Mouse (Mus musculus): ENCODE data around the gene Gata1. TPM values are rescaled to one million over a fixed set of nuclear protein-coding genes. Genes with fewer than 3 reads are reported as not detected.

Gata1 gene
- total and polyA plus RNA-seq, 3 experiments: 0.21 to 0.43 (median 0.23) TPM

DNA sequence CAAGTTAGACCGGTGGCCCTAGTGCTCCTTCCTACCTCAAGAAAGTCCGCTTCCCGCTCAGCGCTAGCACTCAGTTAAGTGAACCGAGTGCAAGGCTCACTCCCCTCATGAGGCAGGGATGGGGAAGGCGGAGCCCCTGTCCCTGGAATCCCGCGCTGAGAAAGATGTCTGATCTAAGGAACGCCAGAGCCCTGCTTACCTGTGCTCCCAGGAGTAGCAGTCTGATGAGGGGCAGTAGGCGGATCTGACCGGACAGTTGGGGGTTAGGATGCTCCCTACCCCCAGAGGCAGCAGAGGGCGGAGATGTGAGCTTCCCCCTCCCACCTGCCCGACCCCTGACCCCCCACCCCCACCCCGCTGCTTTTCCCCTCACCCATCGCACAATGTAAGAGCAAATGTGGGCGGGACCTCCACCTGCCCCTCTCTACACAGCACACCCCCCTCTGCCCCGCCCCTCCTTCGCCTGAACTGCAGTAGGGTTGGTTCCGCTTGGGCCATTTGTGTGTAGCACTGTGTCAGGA, 49.5 kb downstream of the Gata1 start, which contains the start of gene Eras:
Gene Eras (minus strand): TSS at position 338 of the 521 bp plus-strand sequence.
- H3K36me3 ChIP-seq (replicated peaks in 1 of 2; ENCODE audit: control insufficient read depth in 1 of 2, insufficient read depth in 1 of 2, low read length in 1 of 2): peaks cover 14 to 38% of the 10 kb centered on the region in 2 experiments
- H3K79me2 ChIP-seq (replicated peaks; ENCODE audit: control insufficient read depth, extremely low read depth, insufficient read depth, poor library complexity, severe bottlenecking): no peaks in the 10 kb centered on the region
- no peak within 1 kb of the TSS for H3K4me3 ChIP-seq (replicated peaks in 1 of 3; ENCODE audit: low read depth in 2 of 3, low read length in 2 of 3, poor library complexity in 1 of 3)
- H3K4me2 ChIP-seq (ENCODE audit: insufficient read depth, low read depth, poor library complexity, severe bottlenecking): no peak within 1 kb of the TSS
- H3K9ac ChIP-seq (ENCODE audit: insufficient read depth, low read depth): no peak within 1 kb of the TSS
- H3K27ac ChIP-seq (ENCODE audit: insufficient read depth, low read depth): no peak within 1 kb of the TSS
- no peak for DNase-seq (ENCODE audit: extremely low read depth)
- no peaks in the 10 kb centered on the region for H3K4me1 ChIP-seq (ENCODE audit: control insufficient read depth in 1 of 2, insufficient read depth in 2 of 2)
- in situ Hi-C loops (cut with MboI; ENCODE audit: low pct_ligation_motif_present, low pct_unique_long_range_greater_than_20kb, low sequenced_read_pairs) (no loop called here), dilution Hi-C loops (cut with MboI; ENCODE audit: extremely low pct_ligation_motif_present, extremely low pct_unique_long_range_greater_than_20kb, low sequenced_read_pairs) (no loop called here)
- TF ChIP-seq ZC3H11A (IDR thresholded peaks at IDR 0.05; ENCODE audit: low read depth, low read length) (no peak), HCFC1 (IDR thresholded peaks at IDR 0.05; ENCODE audit: low read depth, low read length) (no peak), PAX5 (IDR thresholded peaks at IDR 0.05; ENCODE audit: low read length) (no peak), ZNF384 (IDR thresholded peaks at IDR 0.05; ENCODE audit: low read depth, low read length) (no peak), NELFE (IDR thresholded peaks at IDR 0.05; ENCODE audit: low read depth, low read length) (no peak), ZMIZ1 (IDR thresholded peaks at IDR 0.05; ENCODE audit: low read depth, low read length) (no peak), SMC3 (IDR thresholded peaks at IDR 0.05; ENCODE audit: low read depth, low read length) (no peak)
- no peaks in the 10 kb centered on the region for H3K27me3 ChIP-seq (replicated peaks)
- no peaks in the 10 kb centered on the region for H3K9me3 ChIP-seq (replicated peaks; ENCODE audit: low read length)

DNA sequence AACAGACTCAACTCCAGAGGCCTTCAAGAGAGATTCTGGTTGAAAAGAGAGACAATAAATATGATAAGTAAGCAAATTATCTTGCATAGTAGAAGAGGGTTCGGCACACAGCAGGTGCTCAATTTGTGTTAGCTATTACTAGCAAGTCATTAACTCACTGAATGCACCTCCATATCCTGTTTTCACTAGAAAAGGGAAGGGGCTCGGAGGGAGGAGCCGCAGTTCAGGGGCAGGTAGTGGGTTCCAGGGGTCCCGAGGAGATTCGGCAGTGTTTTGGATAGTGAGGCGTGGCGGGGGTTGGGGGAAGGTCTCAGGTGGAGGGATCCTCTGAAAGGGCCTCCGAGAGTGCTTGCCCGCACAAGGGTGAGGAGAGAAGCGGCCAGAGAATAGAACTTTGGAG, 50.8 kb downstream of the Gata1 start:
- H3K27ac ChIP-seq (ENCODE audit: insufficient read depth, low read depth): no peak overlapping the region
- peaks cover 13 to 28% of the 10 kb centered on the region in 2 experiments for H3K36me3 ChIP-seq (replicated peaks in 1 of 2; ENCODE audit: control insufficient read depth in 1 of 2, insufficient read depth in 1 of 2, low read length in 1 of 2)
- H3K9me3 ChIP-seq (replicated peaks; ENCODE audit: low read length): no peaks in the 10 kb centered on the region
- in situ Hi-C loops (cut with MboI; ENCODE audit: low pct_ligation_motif_present, low pct_unique_long_range_greater_than_20kb, low sequenced_read_pairs) (no loop called here), dilution Hi-C loops (cut with MboI; ENCODE audit: extremely low pct_ligation_motif_present, extremely low pct_unique_long_range_greater_than_20kb, low sequenced_read_pairs) (no loop called here)
- no peak overlapping the region for H3K4me2 ChIP-seq (ENCODE audit: insufficient read depth, low read depth, poor library complexity, severe bottlenecking)
- H3K79me2 ChIP-seq (replicated peaks; ENCODE audit: control insufficient read depth, extremely low read depth, insufficient read depth, poor library complexity, severe bottlenecking): no peaks in the 10 kb centered on the region
- no peaks in the 10 kb centered on the region for H3K27me3 ChIP-seq (replicated peaks)
- no peak overlapping the region for H3K4me3 ChIP-seq (replicated peaks in 1 of 3; ENCODE audit: low read depth in 2 of 3, low read length in 2 of 3, poor library complexity in 1 of 3)
- H3K4me1 ChIP-seq (ENCODE audit: control insufficient read depth in 1 of 2, insufficient read depth in 2 of 2): peaks cover 0 to 2% of the 10 kb centered on the region in 2 experiments; a peak in 1 of 4 replicates
- no peak for DNase-seq (ENCODE audit: extremely low read depth)
- no peak for TF ChIP-seq ELF1 (IDR thresholded peaks at IDR 0.05; ENCODE audit: low read depth, low read length)
- TF ChIP-seq RCOR1 (conservative IDR thresholded peaks at IDR 0.05; ENCODE audit: low read depth, low read length): no peak
- no peak for TF ChIP-seq HCFC1 (IDR thresholded peaks at IDR 0.05; ENCODE audit: low read depth, low read length)
- TF ChIP-seq CTCF (conservative IDR thresholded peaks at IDR 0.05 in 1 of 2, IDR thresholded peaks at IDR 0.05 in 1 of 2; ENCODE audit: low read depth in 2 of 2, low read length in 2 of 2): no peak
- TF ChIP-seq UBTF (IDR thresholded peaks at IDR 0.05; ENCODE audit: low read depth, low read length): no peak
- TF ChIP-seq SMC3 (IDR thresholded peaks at IDR 0.05; ENCODE audit: low read depth, low read length): no peak
- no peak for TF ChIP-seq MEF2A (IDR thresholded peaks at IDR 0.05; ENCODE audit: borderline replicate concordance, low read depth, low read length)
- TF ChIP-seq SIN3A (IDR thresholded peaks at IDR 0.05; ENCODE audit: low read length): no peak
- no peak overlapping the region for H3K9ac ChIP-seq (ENCODE audit: insufficient read depth, low read depth)

DNA sequence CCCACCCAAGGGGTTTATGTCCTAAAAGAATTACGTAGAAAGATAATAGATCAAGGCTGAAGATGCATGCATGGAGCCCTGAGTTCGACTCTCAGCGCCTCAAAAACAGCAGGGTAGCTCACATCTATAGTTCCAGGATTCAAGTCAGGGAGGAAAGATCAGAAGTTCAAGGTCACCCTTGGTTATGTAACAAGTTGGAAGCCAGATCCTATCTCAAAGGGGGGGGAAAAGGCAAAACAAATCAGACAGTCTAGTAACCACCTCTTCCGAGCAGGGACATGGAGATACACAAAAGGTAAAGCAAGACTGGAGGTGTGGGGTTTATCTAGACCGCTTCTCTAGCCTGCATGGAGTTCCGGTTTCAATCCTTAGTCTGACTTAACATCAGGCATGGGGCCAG, 51.6 kb downstream of the Gata1 start:
- dilution Hi-C loops (cut with MboI; ENCODE audit: extremely low pct_ligation_motif_present, extremely low pct_unique_long_range_greater_than_20kb, low sequenced_read_pairs): no loop called here
- peaks cover 0 to 4% of the 10 kb centered on the region in 2 experiments; a peak in 1 of 4 replicates for H3K4me1 ChIP-seq (ENCODE audit: control insufficient read depth in 1 of 2, insufficient read depth in 2 of 2)
- peaks cover 7 to 19% of the 10 kb centered on the region in 2 experiments for H3K36me3 ChIP-seq (replicated peaks in 1 of 2; ENCODE audit: control insufficient read depth in 1 of 2, insufficient read depth in 1 of 2, low read length in 1 of 2)
- no peak overlapping the region for H3K27ac ChIP-seq (ENCODE audit: insufficient read depth, low read depth)
- no peak overlapping the region for H3K4me3 ChIP-seq (replicated peaks in 1 of 3; ENCODE audit: low read depth in 2 of 3, low read length in 2 of 3, poor library complexity in 1 of 3)
- TF ChIP-seq RAD21 (IDR thresholded peaks at IDR 0.05; ENCODE audit: low read depth, low read length) (no peak), RCOR1 (conservative IDR thresholded peaks at IDR 0.05; ENCODE audit: low read depth, low read length) (no peak), JUND (conservative IDR thresholded peaks at IDR 0.05; ENCODE audit: low read depth, low read length) (no peak)
- no peak overlapping the region for H3K9ac ChIP-seq (ENCODE audit: insufficient read depth, low read depth)
- no peak for DNase-seq (ENCODE audit: extremely low read depth)
- no peaks in the 10 kb centered on the region for H3K9me3 ChIP-seq (replicated peaks; ENCODE audit: low read length)
- in situ Hi-C loops (cut with MboI; ENCODE audit: low pct_ligation_motif_present, low pct_unique_long_range_greater_than_20kb, low sequenced_read_pairs): no loop called here
- no peaks in the 10 kb centered on the region for H3K79me2 ChIP-seq (replicated peaks; ENCODE audit: control insufficient read depth, extremely low read depth, insufficient read depth, poor library complexity, severe bottlenecking)
- H3K27me3 ChIP-seq (replicated peaks): no peaks in the 10 kb centered on the region
- no peak overlapping the region for H3K4me2 ChIP-seq (ENCODE audit: insufficient read depth, low read depth, poor library complexity, severe bottlenecking)
